Mouse (Mus musculus) pancreas, adult 10 weeks (tissue): ENCODE measurements around the gene Sash3. TPM values are rescaled to one million over a fixed set of nuclear protein-coding genes. Genes with fewer than 3 reads are reported as not detected.

Experiments
- polyA plus RNA-seq: library from polyadenylated mRNA; stranded (reverse); fragments of 350-450 nt; fragmentation: Illumina TruSeq; extraction: RNeasy Lipid Tissue Mini Kit (QIAGEN cat#74804); gene quantifications from one replicate; pipeline ENCODE4 v1.2.3, GENCODE M21; 2015; ENCODE audit warnings: low read depth, low replicate concordance; ENCODE audit not compliant: insufficient read depth

The Sash3 gene
- 0.89 TPM for polyA plus RNA-seq

DNA sequence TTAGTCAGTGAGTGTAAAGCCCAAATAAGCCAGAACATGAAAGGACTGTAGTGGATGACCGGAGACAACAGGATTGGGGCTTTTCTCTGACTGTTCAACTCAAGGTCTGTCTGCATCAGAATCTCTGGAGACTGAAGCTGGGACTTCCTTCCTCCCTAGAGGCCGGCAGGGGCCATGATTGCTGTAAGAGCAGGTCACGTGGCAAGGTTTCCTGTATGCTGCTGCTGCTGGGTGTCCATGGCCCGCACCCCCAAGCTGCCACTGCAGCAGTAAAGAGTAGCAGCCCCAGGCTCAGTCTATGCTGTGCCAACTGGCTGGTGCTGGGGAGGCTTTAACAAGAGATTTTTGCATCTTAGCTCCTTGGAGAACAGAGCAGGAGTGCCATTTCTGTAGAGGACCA lies at the start of gene Sash3:
Gene Sash3 (plus strand): TSS at position 175 of the 400 bp plus-strand sequence.

DNA sequence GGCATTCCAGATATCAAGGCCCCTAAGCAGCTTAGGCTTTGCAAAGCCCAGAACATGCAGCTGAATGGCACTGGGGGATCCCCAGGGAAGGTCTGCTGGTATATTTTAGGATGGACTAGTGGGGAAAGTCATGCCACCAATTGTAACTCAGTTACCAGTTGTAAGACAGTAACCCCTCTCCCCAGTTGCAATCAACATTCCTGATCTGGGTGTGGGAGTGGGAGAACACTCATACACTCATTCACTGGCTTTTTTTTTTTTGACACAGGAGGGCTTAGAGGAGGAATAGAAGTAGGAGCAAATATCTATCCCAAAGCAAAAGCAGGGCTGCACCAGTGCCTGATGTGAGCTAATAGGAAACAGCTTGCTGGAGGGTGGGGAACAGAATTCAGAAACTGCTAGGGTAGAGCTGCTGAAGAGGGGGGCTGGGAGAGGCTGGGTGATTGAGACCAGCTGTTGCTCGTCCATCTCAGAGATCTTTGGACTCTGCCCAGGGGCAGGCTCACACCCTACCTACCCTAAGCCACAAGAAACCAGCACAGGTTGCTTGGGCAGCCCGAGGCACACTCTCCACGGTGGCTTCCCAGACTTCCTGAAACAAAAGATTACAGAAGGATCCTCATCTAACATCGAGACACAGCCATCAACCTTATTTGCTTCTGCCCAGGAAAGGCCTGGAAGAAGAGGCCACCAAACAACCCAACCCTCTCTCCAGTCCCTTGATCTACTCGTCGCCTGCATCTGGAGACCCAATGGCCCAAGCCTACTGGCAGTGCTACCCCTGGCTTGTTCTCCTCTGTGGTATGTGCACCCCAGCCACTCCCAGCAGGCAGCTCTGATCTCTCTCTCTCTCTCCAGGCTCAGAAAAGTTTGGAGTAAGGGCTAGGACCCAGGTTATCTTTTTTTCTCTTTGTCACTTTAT lies 37.6 kb upstream of the Sash3 start, which contains the start of gene Xpnpep2:
Gene Xpnpep2 (plus strand): TSS at position 332 of the 922 bp plus-strand sequence.

DNA sequence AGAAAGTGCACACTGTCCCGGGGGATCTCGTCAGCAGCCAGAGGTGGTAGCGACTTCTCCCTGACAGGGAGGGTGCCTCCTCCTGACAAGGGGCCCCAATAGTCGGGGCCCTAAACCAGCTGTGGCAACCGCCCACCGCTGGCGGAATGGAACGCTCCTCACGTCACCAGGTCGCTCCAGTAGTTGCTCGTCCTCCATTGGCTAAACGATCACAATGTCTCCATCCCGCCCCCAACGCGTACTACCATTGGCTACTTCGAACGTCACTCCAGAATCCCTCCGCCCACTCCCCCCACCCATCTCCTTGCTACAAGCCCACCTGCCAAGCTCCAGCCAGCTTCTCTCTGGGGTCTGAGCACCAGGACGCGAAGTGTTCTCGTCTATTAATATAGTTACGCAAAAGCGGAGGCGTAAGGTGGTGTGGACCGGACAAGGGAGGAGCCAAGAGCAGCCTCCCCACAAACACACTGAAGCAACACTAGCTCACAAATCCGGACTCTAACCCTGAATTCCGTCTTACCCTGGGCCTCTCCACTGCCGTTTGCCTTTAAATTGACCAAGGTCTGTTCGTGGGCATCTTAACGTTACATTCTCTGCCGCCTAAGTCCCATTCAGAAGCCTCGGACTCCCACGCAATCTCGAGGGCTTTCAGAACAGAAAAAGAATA lies 62.4 kb downstream of the Sash3 start, which contains the start of gene Zdhhc9:
Gene Zdhhc9 (minus strand): TSS at position 360 of the 667 bp plus-strand sequence.

Other genes starting within 250 kb of the Sash3 start
- 12.2 TPM for gene Ocrl, start 234.0 kb upstream of the Sash3 start, polyA plus RNA-seq
- gene Apln, start 111.6 kb upstream of the Sash3 start, polyA plus RNA-seq = 1.1 TPM
- 3.3 TPM for gene Xpnpep2, start 37.7 kb upstream of the Sash3 start, polyA plus RNA-seq
- gene Zdhhc9, start 62.4 kb downstream of the Sash3 start, polyA plus RNA-seq = 5.3 TPM
- 6.9 TPM for gene Utp14a, start 110.4 kb downstream of the Sash3 start, polyA plus RNA-seq
- gene Bcorl1, start 194.9 kb downstream of the Sash3 start, polyA plus RNA-seq = 2.9 TPM